Mouse (Mus musculus): Measurements from ENCODE around the gene Dach1. TPM values are rescaled to one million over a fixed set of nuclear protein-coding genes. Genes with fewer than 3 reads are reported as not detected.

The Dach1 gene
- polyA plus RNA-seq, 2 experiments = 7.4 to 8.0 TPM

DNA sequence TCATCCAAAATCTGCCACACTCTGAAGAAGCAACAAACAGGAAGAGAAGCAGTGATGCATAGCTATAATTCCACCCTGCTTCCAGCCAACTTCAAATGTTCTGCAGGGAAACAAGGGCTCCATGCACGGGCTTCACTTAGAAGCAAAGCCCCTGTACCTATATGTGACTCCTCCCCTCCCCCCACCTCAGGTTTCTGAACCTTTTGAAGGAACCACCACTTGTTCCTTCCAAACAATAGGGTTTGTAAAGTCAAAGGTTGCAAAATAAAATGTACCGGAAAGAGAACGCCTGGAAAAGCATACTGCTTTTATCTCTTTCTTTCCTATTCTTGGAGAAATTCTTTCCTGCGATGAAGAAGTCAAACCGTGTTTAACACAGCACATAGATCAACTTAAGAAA lies 2.3 kb upstream of the Dach1 start:
- Histone ChIP-seq H3K4me2 (replicated peaks; ENCODE audit: low read depth, low read length, severe bottlenecking) (0 out of 2 replicates have a peak overlapping the region, but pooled peaks have one; percentile 7), H3K27ac (replicated peaks; ENCODE audit: low read depth, low read length) (no peak overlapping the region), H3K27me3 (ENCODE audit: control insufficient read depth, insufficient read depth, low read length) (no peaks in the 10 kb centered on the region), H3K9ac (ENCODE audit: low read depth, low read length, severe bottlenecking) (no peak overlapping the region), H3K4me3 (replicated peaks; ENCODE audit: low read length) (no peak overlapping the region), H3K36me3 (ENCODE audit: control insufficient read depth, insufficient read depth, low read length) (no peaks in the 10 kb centered on the region), H3K9me3 (ENCODE audit: control insufficient read depth, low read length) (no peaks in the 10 kb centered on the region), H3K4me1 (ENCODE audit: control insufficient read depth, insufficient read depth, low read length) (0 out of 2 replicates have a peak, but pooled peaks cover 5% of the 10 kb centered on the region)
- ATAC-seq (ENCODE audit: low FRiP score, low read depth) = no peak
- no peak for DNase-seq (ENCODE audit: low spot score)
- 12% methylated on average over 5 of the region's 5 CpGs for WGBS
- TF ChIP-seq POLR2A (IDR thresholded peaks at IDR 0.05; ENCODE audit: borderline replicate concordance, extremely low read depth, insufficient read depth, insufficient read length) = no peak

DNA sequence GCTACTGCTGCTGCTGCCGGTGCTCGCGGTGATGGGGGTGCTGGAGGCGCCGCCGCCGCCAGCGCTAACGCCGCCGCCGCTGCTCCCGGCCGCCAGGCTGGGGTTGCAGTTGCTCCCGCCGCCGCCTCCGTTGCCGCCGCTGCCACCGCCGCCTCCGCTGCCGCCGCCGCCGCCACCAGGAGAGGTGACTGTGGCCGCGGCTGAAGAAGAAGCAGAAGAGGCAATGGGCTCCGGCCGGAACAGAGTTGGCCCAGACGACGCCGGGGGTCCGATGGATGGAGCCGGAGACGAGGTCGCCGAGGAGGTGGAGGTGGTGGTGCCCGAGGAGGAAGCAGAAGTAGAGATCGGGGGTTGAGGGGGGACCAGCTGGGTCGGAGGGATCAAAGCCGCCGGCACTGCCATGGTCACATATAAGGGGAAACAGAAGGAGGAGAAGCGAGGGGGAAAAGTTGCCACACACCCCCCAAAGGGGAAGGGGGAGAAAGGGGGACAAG lies 610 bp downstream of the Dach1 start:
- no peaks in the 10 kb centered on the region for H3K9me3 ChIP-seq (ENCODE audit: control insufficient read depth, low read length)
- 0 out of 2 replicates have a peak, but pooled peaks cover 5% of the 10 kb centered on the region for H3K4me1 ChIP-seq (ENCODE audit: control insufficient read depth, insufficient read depth, low read length)
- no peaks in the 10 kb centered on the region for H3K36me3 ChIP-seq (ENCODE audit: control insufficient read depth, insufficient read depth, low read length)
- ATAC-seq (ENCODE audit: low FRiP score, low read depth) (no peak; the same call in 1 of the 2 replicates), DNase-seq (ENCODE audit: low spot score) (peak; percentile 15)
- H3K27me3 ChIP-seq (ENCODE audit: control insufficient read depth, insufficient read depth, low read length) = no peaks in the 10 kb centered on the region
- H3K4me2 ChIP-seq (replicated peaks; ENCODE audit: low read depth, low read length, severe bottlenecking) = peak overlapping the region; percentile 78
- WGBS = under 1% methylated on average over 45 of the region's 45 CpGs
- H3K4me3 ChIP-seq (replicated peaks; ENCODE audit: low read length) = peak overlapping the region; percentile 78
- peak overlapping the region; percentile 79 for H3K9ac ChIP-seq (ENCODE audit: low read depth, low read length, severe bottlenecking)
- peak overlapping the region; percentile 77 for H3K27ac ChIP-seq (replicated peaks; ENCODE audit: low read depth, low read length)
- no peak for TF ChIP-seq POLR2A (IDR thresholded peaks at IDR 0.05; ENCODE audit: borderline replicate concordance, extremely low read depth, insufficient read depth, insufficient read length)

DNA sequence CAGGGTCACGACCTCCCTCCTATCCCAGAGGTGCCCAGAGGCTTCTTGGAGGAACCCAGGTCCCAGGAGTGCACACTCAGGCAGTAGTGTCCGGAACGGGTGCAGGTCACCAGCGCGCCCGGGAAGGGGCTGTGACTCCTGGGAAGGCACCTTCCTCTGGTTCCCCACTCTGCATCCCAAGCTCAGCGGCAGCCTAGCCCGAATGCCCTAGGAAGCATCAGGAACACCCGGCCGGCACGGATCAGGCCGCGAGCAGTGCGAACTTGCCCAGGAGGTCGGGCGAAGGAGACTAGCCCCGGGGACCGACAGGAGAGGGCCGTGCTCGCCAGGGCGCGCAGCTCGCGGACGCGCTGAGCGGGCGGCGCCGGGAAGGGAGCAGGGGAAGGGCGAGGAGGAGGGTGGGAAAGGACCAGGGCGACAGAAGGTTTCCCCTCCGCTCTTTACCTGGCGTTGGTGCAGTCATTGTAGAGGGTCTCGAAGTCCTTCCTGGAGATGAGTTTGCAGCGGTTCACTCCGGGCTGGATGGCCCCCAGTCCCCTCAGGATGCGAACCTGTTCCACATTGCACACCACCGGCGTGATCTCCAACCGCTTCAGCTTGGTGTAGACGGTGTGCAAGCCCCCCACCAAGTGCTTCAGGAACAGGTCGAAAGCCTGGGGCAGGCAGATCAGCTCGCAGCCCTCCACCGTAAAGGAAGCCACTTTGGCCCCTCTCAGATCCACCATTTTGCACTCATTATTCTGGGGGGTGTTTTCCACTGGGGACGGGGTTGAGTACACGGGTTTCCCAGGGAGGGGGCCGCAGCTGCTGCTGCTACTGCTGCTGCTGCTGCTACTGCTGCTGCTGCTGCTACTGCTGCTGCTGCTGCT lies 1.3 kb downstream of the Dach1 start:
- DNase-seq (ENCODE audit: low spot score) = peak; percentile 23
- Histone ChIP-seq H3K9me3 (ENCODE audit: control insufficient read depth, low read length) (no peaks in the 10 kb centered on the region), H3K4me2 (replicated peaks; ENCODE audit: low read depth, low read length, severe bottlenecking) (peak overlapping the region; percentile 78), H3K9ac (ENCODE audit: low read depth, low read length, severe bottlenecking) (peak overlapping the region; percentile 79), H3K4me1 (ENCODE audit: control insufficient read depth, insufficient read depth, low read length) (0 out of 2 replicates have a peak, but pooled peaks cover 5% of the 10 kb centered on the region), H3K27ac (replicated peaks; ENCODE audit: low read depth, low read length) (peak overlapping the region; percentile 77), H3K4me3 (replicated peaks; ENCODE audit: low read length) (peak overlapping the region; percentile 78), H3K27me3 (ENCODE audit: control insufficient read depth, insufficient read depth, low read length) (no peaks in the 10 kb centered on the region), H3K36me3 (ENCODE audit: control insufficient read depth, insufficient read depth, low read length) (no peaks in the 10 kb centered on the region)
- WGBS = 0% methylated on average over 41 of the region's 48 CpGs
- ATAC-seq (ENCODE audit: low FRiP score, low read depth) = peak; percentile 44
- no peak for TF ChIP-seq POLR2A (IDR thresholded peaks at IDR 0.05; ENCODE audit: borderline replicate concordance, extremely low read depth, insufficient read depth, insufficient read length)

DNA sequence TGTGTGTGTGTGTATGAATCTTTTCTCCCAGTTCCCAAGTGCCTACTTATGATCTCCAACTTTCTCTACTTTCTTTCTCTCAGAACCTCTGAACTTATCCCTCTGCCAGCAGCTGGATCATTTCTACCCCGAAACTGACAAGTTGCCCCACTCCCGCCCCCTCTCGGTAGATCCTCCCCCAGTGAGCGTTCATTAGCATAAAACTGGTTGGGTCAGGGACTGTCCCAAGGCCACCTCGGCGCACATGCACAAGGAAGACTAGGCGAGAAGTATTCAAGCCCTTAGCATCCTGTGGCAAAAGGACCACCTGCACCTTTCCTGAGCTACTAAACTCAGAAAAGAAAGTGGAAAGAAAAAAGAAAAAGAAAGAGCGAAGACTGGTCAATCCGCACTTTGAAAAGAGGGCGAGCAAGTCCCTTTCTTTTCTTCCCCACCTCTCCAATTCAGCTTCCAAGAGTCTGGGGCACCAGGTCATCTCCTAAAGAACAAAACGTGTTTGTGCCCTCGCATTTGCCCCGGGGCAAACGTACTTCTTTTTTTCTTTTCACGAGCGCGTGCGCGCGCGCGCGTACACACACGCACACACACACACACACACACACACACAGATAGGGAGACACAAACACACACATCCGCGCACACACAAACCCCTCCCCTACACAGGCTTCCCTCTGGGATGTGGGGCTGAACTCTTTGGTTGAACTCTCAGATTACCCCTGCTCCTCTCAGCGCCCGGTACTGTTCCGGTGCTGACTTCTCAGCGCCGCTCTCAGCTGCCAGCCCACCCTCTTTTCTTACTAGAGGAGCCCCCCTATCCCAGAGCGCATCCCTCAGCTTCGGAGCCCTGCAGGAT lies 2.2 kb downstream of the Dach1 start:
- Histone ChIP-seq H3K27me3 (ENCODE audit: control insufficient read depth, insufficient read depth, low read length) (no peaks in the 10 kb centered on the region), H3K9ac (ENCODE audit: low read depth, low read length, severe bottlenecking) (peak overlapping the region; percentile 79), H3K36me3 (ENCODE audit: control insufficient read depth, insufficient read depth, low read length) (no peaks in the 10 kb centered on the region), H3K9me3 (ENCODE audit: control insufficient read depth, low read length) (no peaks in the 10 kb centered on the region), H3K27ac (replicated peaks; ENCODE audit: low read depth, low read length) (peak overlapping the region; percentile 77), H3K4me2 (replicated peaks; ENCODE audit: low read depth, low read length, severe bottlenecking) (peak overlapping the region; percentile 78), H3K4me3 (replicated peaks; ENCODE audit: low read length) (peak overlapping the region; percentile 78), H3K4me1 (ENCODE audit: control insufficient read depth, insufficient read depth, low read length) (0 out of 2 replicates have a peak, but pooled peaks cover 5% of the 10 kb centered on the region)
- under 1% methylated on average over 33 of the region's 33 CpGs for WGBS
- ATAC-seq (ENCODE audit: low FRiP score, low read depth) (peak; percentile 31), DNase-seq (ENCODE audit: low spot score) (peak; percentile 33)
- 0 out of 2 replicates have a peak, but pooled peaks have one; percentile 15 for TF ChIP-seq POLR2A (IDR thresholded peaks at IDR 0.05; ENCODE audit: borderline replicate concordance, extremely low read depth, insufficient read depth, insufficient read length)

All from limb, embryonic 14.5 days (tissue).